Mouse (Mus musculus): ENCODE results near the gene Olfr69. TPM values are rescaled to one million over a fixed set of nuclear protein-coding genes. Genes with fewer than 3 reads are reported as not detected.
A peak's percentile ranks its signal among the peaks of the same experiment; 100 is the strongest.
"Not testable (repeated sequence)": the region's sequence is repeated elsewhere in the genome, so short reads cannot be mapped to it uniquely, and the experiment has no call there.

The Olfr69 gene
- total RNA-seq (2022) = not detected

- DNase-seq (ENCODE audit: low spot score) = no peak
These were observed at the start of gene Olfr69 for GRCm38 (mm10) chr7:103771494-103771893. Gene Olfr69, minus strand, starts transcription at chr7:103771594.

DNA sequence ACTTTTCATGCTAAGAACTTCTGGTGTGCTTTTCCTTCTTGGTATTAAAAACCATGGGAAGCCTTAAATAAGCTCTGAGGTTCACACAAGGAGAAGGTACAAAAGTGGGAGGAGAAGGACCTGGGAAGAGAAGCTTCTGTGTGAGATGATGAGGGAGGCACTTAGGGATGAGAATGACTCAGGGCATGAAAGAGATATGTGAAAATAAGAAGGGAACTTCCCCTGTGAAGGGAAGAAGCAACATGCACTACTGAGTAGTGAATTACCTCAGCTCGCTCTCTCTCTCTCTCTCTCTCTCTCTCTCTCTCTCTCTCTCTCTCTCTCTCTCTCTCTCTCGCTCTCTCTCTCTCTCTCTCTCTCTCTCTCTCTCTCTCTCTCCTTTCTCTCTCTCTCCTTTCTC lies 43.7 kb upstream of the Olfr69 start:
- DNase-seq (ENCODE audit: low spot score) = not testable (repeated sequence)

GRCm38 (mm10) chr7:103813766-103814165 lies 42.4 kb upstream of the Olfr69 start, which contains the start of gene Hbb-bt:
Gene Hbb-bt, minus strand, starts transcription at chr7:103813996.
- DNase-seq (ENCODE audit: low spot score) = no peak

DNA sequence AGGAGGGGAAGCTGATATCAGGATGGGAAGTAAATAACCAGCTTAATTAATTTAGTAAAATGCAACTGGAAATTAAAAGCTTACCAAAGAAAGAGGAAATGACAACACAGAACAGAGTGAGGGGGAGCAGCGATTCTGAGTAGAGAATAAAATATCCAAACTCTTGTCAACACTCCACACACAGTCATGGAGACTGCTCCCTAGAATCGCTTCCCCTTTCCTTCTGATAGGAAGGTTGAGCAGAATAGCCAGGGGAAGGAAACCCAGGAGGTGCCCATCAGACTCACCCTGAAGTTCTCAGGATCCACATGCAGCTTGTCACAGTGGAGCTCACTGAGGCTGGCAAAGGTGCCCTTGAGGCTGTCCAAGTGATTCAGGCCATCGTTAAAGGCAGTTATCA lies 41.8 kb upstream of the Olfr69 start:
- DNase-seq (ENCODE audit: low spot score) = not testable (repeated sequence)

DNA sequence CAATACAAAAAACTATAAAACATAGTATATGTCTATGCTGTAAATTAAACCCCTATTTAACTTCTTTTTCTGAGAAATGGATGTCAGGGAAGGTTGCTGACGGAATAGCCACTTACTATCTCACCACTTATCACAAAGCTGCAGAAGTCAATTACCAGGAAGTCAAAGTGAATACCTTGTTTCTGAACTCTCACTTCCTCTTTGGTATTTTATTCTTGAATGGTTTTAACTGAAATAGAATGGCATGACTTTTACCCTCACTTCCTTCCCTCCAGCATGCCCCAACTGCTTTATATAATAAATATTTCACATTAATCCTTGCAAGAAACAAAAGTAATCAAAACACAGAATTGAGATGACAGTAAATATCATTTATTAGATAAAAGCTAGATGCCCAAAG lies 40.8 kb upstream of the Olfr69 start:
- DNase-seq (ENCODE audit: low spot score) = no peak

- no peak for DNase-seq (ENCODE audit: low spot score)
These were observed 39.9 kb upstream of the Olfr69 start for GRCm38 (mm10) chr7:103811223-103811845.

- DNase-seq (ENCODE audit: low spot score) = no peak
These were observed 39.4 kb upstream of the Olfr69 start for GRCm38 (mm10) chr7:103810746-103811145.

- no peak for DNase-seq (ENCODE audit: low spot score)
These were observed 38.9 kb upstream of the Olfr69 start for GRCm38 (mm10) chr7:103810296-103810695.

GRCm38 (mm10) chr7:103809801-103810155 lies 38.4 kb upstream of the Olfr69 start:
- DNase-seq (ENCODE audit: low spot score) = no peak

DNA sequence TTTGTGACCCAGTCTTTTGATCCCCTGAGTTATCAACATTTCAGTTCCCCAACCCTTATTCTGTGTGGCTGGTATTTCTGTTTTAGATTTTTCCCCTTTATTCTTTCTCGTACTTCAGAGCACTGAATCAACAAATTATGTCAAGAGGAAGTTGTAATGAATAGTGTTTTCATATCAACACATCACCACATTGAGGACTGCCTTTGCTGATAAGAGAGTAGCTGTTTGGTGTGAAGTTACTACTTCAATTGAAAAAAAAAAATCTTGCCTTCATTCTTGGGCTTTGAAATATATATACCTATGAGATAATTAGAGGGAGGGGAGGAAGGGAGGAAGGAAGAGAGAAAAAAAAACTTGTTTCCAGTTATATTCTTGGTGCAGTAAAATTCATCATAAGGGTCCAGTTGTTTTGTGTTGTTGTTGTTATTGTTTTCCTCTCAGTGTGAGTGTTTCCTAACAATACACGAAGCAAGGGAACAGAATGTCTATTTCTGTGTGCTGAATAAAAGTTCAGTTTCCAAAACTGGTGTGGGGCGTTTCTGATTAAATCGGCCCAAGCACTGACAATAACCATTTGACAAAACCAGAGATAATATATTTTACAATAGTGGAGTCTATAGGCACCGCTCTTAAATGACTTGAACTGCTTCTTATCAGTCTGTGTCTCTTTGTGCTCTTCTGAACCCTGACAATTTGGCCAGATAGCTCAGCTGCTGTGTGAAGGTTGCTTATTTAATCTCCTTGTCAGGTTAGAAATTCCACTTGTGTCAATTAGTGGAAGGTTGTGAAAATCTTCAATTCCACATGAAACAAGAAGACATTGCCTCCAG lies 37.8 kb upstream of the Olfr69 start:
- DNase-seq (ENCODE audit: low spot score) = no peak

GRCm38 (mm10) chr7:103808120-103808519 lies 36.7 kb upstream of the Olfr69 start:
- DNase-seq (ENCODE audit: low spot score) = not testable (repeated sequence)

GRCm38 (mm10) chr7:103806856-103807255 lies 35.5 kb upstream of the Olfr69 start:
- peak; percentile 6 for DNase-seq (ENCODE audit: low spot score)

- DNase-seq (ENCODE audit: low spot score) = peak; percentile 1
These were observed 21.4 kb upstream of the Olfr69 start for GRCm38 (mm10) chr7:103792669-103793388.

GRCm38 (mm10) chr7:103791721-103792120 lies 20.3 kb upstream of the Olfr69 start, which contains the start of gene Olfr67:
Gene Olfr67, minus strand, starts transcription at chr7:103791821.
- DNase-seq (ENCODE audit: low spot score) = no peak

GRCm38 (mm10) chr7:103779598-103779997 lies 8.2 kb upstream of the Olfr69 start, which contains the start of gene Olfr68:
Gene Olfr68, minus strand, starts transcription at chr7:103779698.
- DNase-seq (ENCODE audit: low spot score) = no peak

- not testable (repeated sequence) for DNase-seq (ENCODE audit: low spot score)
These were observed 6.3 kb upstream of the Olfr69 start for GRCm38 (mm10) chr7:103777652-103778051.

GRCm38 (mm10) chr7:103767687-103768086 lies 3.7 kb downstream of the Olfr69 start:
- not testable (repeated sequence) for DNase-seq (ENCODE audit: low spot score)

DNA sequence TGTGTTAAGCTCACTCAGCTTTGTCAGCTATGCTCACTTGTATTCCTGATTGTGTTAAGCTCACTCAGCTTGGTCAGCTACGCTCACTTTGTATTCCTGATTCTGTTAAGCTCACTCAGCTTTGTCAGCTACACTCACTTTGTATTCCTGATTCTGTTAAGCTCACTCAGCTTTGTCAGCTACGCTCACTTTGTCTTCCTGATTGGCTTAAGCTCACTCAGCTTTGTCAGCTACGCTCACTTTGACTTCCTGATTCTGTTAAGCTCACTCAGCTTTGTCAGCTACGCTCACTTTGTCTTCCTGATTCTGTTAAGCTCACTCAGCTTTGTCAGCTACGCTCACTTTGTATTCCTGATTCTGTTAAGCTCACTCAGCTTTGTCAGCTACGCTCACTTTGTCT lies 9.2 kb downstream of the Olfr69 start:
- not testable (repeated sequence) for DNase-seq (ENCODE audit: low spot score)

GRCm38 (mm10) chr7:103757233-103757632 lies 14.2 kb downstream of the Olfr69 start, which contains the start of gene Olfr630:
Gene Olfr630, minus strand, starts transcription at chr7:103757333.
- no peak for DNase-seq (ENCODE audit: low spot score)

DNA sequence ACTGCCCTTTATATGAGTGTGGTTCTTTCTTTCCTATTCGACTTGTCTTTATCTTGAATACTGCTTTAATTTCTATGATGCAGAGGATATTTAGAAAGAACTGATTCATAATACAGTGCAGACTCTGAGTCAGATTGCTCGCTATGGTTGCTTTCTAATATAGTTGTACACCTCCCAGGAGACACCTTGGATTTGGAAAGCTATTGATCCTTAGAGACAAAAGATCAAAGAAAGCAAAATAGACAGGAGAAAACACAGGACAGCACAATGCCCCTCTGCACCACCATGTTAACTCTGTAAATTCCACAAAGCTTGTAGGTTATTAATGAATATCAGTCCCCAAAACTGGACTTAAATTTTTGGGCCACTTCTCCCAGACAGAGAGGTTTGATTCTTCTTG lies 26.6 kb downstream of the Olfr69 start, which contains the start of gene Olfr629:
Gene Olfr629, minus strand, starts transcription at position 101 of the 400 bp plus-strand sequence.
- no peak for DNase-seq (ENCODE audit: low spot score)

- no peak for DNase-seq (ENCODE audit: low spot score)
These were observed 41.3 kb downstream of the Olfr69 start, which contains the start of gene Olfr628 for GRCm38 (mm10) chr7:103730074-103730473. Gene Olfr628, plus strand, starts transcription at chr7:103730374.

- not testable (repeated sequence) for DNase-seq (ENCODE audit: low spot score)
These were observed 55.0 kb downstream of the Olfr69 start for GRCm38 (mm10) chr7:103716398-103716797.
